Mouse (Mus musculus) heart, embryonic 16.5 days (tissue): ENCODE results near the gene Svop. TPM values are rescaled to one million over a fixed set of nuclear protein-coding genes. Genes with fewer than 3 reads are reported as not detected.
A peak's percentile ranks its signal among the peaks of the same experiment; 100 is the strongest.

Experiments
- ATAC-seq: fragments of 200-750 bp; cut with Nextera tagmentation; replicated peaks from 2 replicates; pipeline ENCODE4 v1.8.0; 2017; ENCODE audit warnings: moderate number of reproducible peaks; ENCODE audit not compliant: insufficient read depth, low FRiP score; ENCODE audit errors: extremely low read depth
- H3K27ac ChIP-seq: fragments of 300-500 bp; sonication (generic); 2 replicates; pipeline ENCODE4 v1.5.1; 2014; ENCODE audit warnings: mild to moderate bottlenecking, low read length, control low read depth, moderate library complexity
- H3K27me3 ChIP-seq: fragments of 300-500 bp; sonication (generic); 2 replicates; pipeline ENCODE4 v1.6.1; 2014; ENCODE audit warnings: low read length, mixed read lengths; ENCODE audit not compliant: control insufficient read depth, insufficient read depth
- H3K36me3 ChIP-seq: fragments of 300-500 bp; sonication (generic); 2 replicates; pipeline ENCODE4 v1.6.1; 2014; ENCODE audit not compliant: control insufficient read depth, insufficient read depth
- H3K4me1 ChIP-seq: fragments of 300-500 bp; sonication (generic); 2 replicates; pipeline ENCODE4 v1.6.1; 2014; ENCODE audit warnings: low read length, mixed read lengths; ENCODE audit not compliant: control insufficient read depth, insufficient read depth
- H3K4me2 ChIP-seq: fragments of 300-500 bp; sonication (generic); 2 replicates; pipeline ENCODE4 v1.6.1; 2014; ENCODE audit warnings: low read depth, mild to moderate bottlenecking, control low read depth, low read length
- H3K4me3 ChIP-seq: fragments of 300-500 bp; sonication (generic); 2 replicates; pipeline ENCODE4 v1.5.1; 2014; ENCODE audit warnings: mild to moderate bottlenecking, control low read depth, low read length
- H3K9ac ChIP-seq: fragments of 300-500 bp; sonication (generic); 2 replicates; pipeline ENCODE4 v1.6.1; 2014; ENCODE audit warnings: low read length, control low read depth
- H3K9me3 ChIP-seq: fragments of 300-500 bp; sonication (generic); replicated peaks from 2 replicates; pipeline ENCODE4 v1.6.1; 2016; ENCODE audit warnings: low read length; ENCODE audit not compliant: control insufficient read depth
- WGBS: fragments of 180-500 bp; shearing (Covaris S2); extraction: QIAGEN DNeasy Blood & Tissue Kit; methylation state at CpG from one replicate; pipeline ENCODE4 v1.1.7; 2014; 5-methylcytosine and 5-hydroxymethylcytosine counted together
- polyA plus RNA-seq: library from polyadenylated mRNA; unstranded; fragments of >200 nt; fragmentation: Nextera tagmentation; extraction: Ambion mirVana; gene quantifications from 2 replicates; pipeline ENCODE4 v1.2.1, GENCODE M21; 2015

Gene Svop
- polyA plus RNA-seq, 1 experiment from 2014 or later = 0.14 TPM

DNA sequence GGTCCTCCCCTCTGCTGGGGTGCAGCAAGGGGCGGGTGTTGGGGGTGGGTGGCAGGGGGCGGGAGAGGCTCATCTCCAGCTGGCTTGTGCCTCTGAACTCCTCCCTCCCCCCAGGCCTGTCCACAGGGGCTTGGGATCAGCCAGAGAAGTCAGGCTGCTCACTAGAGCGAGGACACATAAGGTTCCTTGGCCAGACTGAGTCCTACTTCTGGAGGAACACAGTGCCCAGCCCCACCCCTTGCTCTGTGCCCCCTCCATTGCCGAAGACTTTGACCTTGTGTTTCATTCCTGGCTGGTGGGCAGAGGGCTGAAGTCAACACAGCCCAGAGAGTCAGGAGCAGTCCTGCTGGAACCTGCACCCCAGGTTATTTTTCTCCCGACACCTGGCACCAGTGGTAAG, 87.8 kb downstream of the Svop start, which contains the start of gene Dao:
Gene Dao (plus strand): TSS at position 162 of the 400 bp plus-strand sequence.
- WGBS = 47% methylated on average over 5 of the region's 5 CpGs
- ATAC-seq = no peak
- no peaks in the 10 kb centered on the region for H3K9me3 ChIP-seq
- no peak within 1 kb of the TSS for H3K4me2 ChIP-seq
- no peaks in the 10 kb centered on the region for H3K4me1 ChIP-seq
- H3K27ac ChIP-seq = no peak within 1 kb of the TSS
- no peaks in the 10 kb centered on the region for H3K27me3 ChIP-seq
- H3K4me3 ChIP-seq = no peak within 1 kb of the TSS
- no peaks in the 10 kb centered on the region for H3K36me3 ChIP-seq
- H3K9ac ChIP-seq = no peak within 1 kb of the TSS

DNA sequence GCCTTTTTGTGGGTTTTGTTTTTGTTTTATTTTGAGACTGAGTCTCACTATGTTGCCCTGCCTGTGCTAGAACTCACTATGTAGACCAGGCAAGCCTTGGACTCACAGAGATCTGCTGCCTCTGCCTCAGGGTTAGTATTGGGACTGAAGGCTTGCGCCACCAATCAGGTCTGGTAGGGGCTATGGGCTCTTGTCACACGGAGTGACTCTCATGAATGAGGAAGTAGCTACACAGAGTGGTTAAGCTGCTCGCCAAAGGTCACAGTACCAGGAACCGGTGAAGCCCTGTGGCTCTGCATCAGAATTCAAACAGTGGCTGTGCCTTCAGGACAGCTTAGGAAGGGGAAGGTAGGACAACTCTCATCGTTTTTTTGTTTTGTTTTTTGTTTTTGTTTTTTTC, 92.0 kb downstream of the Svop start:
- H3K4me2 ChIP-seq = no peak overlapping the region
- H3K4me3 ChIP-seq = no peak overlapping the region
- no peaks in the 10 kb centered on the region for H3K36me3 ChIP-seq
- no peak overlapping the region for H3K9ac ChIP-seq
- ATAC-seq = no peak
- H3K27me3 ChIP-seq = no peaks in the 10 kb centered on the region
- H3K9me3 ChIP-seq = no peaks in the 10 kb centered on the region
- 49% methylated on average over 5 of the region's 5 CpGs for WGBS
- H3K27ac ChIP-seq = no peak overlapping the region
- H3K4me1 ChIP-seq = peaks cover 6% of the 10 kb centered on the region

DNA sequence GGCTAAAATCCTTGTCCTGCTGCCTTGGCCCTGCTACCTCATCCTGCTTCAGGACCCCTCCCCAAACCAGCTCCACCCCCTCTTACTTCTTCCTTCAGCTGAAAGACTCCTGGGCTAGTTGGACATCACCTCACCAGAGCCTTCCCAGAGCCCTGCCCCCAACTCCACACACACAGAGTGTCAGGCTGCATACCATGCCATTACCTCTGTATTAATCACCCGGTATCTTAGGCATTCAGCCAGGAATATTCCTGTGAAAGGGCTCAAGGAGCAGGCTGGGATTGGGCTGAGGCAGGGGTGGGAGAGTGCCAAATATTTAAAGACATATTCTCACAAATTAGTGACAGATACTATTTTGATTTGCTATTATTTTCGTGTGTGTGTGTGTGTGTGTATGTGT, 94.9 kb downstream of the Svop start:
- no peak overlapping the region for H3K27ac ChIP-seq
- H3K4me1 ChIP-seq = peaks cover 21% of the 10 kb centered on the region
- 40% methylated on average over 2 of the region's 2 CpGs for WGBS
- H3K27me3 ChIP-seq = no peaks in the 10 kb centered on the region
- H3K36me3 ChIP-seq = no peaks in the 10 kb centered on the region
- no peaks in the 10 kb centered on the region for H3K9me3 ChIP-seq
- no peak overlapping the region for H3K9ac ChIP-seq
- no peak for ATAC-seq
- no peak overlapping the region for H3K4me3 ChIP-seq
- H3K4me2 ChIP-seq = no peak overlapping the region

DNA sequence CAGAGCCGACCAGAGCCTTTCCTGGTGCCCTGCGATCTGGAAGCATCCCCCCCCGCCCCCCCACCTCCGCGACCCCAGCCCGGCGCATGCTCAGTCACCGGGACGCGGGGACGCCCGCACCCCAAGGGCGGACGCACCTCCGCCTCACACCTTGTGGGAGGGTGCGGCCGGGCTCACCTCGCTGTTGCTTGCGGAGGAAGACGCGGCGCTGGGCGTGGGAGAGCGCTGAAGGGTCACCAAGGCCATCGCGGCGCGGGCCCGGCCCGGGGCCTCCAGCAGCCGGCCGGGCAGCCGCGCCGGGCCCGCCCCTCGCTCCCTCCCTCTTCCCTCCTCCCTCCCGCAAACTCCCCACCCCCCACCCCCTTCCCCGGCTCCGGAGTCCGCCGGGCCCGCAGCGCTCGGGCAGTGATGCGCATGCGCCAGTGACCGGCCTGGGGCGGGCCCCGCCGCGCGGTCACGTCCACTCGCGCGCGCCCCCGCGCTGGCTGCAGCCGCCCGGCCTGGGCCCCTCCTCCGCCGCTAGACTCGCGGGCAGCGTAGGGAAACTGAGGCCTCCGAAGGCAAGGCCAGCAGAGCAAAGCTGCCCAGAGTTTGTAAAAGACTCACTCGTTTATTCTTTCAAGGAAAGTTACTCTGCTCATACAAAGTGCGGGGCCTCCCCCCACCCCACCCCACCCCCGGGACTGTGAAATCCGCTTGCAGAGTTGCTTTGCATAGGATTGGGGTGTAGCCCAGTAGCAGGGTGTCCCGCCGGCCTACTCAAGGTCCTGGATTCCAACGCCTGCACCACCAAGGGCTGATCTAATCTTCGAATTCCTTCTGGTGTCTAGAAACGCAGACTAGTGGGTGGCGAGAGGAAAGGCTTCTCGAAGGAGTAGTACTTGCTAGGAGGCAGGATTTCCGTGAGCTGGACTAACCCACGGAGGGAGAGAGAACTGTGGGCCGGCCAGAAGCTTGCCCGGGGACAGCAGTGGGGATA, 97.6 kb downstream of the Svop start, which contains the start of gene Ssh1:
Gene Ssh1 (minus strand): TSS at position 408 of the 979 bp plus-strand sequence.
- H3K9ac ChIP-seq = peak within 1 kb of the TSS; percentile 95
- no peaks in the 10 kb centered on the region for H3K9me3 ChIP-seq
- H3K27ac ChIP-seq = peak within 1 kb of the TSS; percentile 93
- peaks cover 6% of the 10 kb centered on the region for H3K36me3 ChIP-seq
- peaks cover 32% of the 10 kb centered on the region for H3K4me1 ChIP-seq
- H3K4me2 ChIP-seq = peak within 1 kb of the TSS; percentile 95
- H3K27me3 ChIP-seq = no peaks in the 10 kb centered on the region
- ATAC-seq = peak; percentile 83
- under 1% methylated on average over 70 of the region's 83 CpGs for WGBS
- H3K4me3 ChIP-seq = peak within 1 kb of the TSS; percentile 93

DNA sequence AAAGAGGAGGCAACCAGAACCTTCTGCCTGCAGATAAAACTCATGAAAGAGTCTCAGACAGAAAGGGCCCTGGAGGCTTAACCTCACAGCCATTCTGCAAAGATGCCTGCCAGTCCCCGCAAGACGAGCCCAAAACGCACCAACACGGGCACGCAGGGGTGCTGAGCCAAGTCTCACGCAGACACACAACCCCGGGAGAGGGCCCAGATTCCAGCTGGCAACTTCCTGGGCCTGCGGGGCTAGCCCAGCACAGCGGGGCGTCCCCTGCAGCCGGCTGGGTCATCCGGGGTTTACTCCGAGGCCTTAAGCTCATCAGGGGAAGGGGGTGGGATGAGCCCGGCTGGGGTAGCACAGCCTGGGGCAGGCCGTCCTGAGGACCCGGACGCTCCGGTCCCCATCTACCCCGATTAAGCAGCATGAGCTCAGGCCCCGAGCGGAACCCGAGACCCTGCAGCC, 98.3 kb downstream of the Svop start:
- H3K4me3 ChIP-seq = peak overlapping the region; percentile 93
- H3K4me2 ChIP-seq = peak overlapping the region; percentile 95
- H3K27me3 ChIP-seq = no peaks in the 10 kb centered on the region
- no peaks in the 10 kb centered on the region for H3K9me3 ChIP-seq
- peak; percentile 45 for ATAC-seq
- peaks cover 6% of the 10 kb centered on the region for H3K36me3 ChIP-seq
- H3K9ac ChIP-seq = peak overlapping the region; percentile 95
- peaks cover 32% of the 10 kb centered on the region for H3K4me1 ChIP-seq
- WGBS = under 1% methylated on average over 22 of the region's 22 CpGs
- peak overlapping the region; percentile 93 for H3K27ac ChIP-seq

DNA sequence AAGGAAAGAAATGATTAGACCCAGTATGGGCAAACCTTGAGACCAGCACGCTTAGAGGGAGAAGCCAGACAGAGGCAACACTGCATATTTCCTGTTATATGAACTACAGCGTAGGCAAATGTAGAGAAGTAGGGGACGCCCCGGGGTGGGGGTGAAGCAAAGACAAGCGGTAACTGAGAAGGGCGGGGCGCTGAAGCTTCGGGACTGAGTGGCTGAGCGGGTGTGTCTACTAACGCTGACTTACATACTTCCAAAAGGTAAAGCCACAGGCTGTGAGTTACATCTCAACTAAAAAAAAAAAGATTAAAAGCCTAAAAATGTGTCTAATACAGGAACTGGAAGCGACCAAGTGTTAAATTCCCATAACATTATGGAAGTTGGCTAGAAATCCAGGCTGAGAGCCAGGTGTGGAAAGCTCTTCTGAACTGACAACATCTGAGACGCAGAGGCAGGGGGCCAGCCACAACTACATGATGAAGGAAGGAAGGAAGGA, 99.0 kb downstream of the Svop start:
- H3K4me1 ChIP-seq = peaks cover 32% of the 10 kb centered on the region
- H3K9me3 ChIP-seq = no peaks in the 10 kb centered on the region
- peak overlapping the region; percentile 95 for H3K9ac ChIP-seq
- H3K27ac ChIP-seq = peak overlapping the region; percentile 93
- 11% methylated on average over 12 of the region's 12 CpGs for WGBS
- H3K4me2 ChIP-seq = peak overlapping the region; percentile 95
- peaks cover 6% of the 10 kb centered on the region for H3K36me3 ChIP-seq
- peak overlapping the region; percentile 93 for H3K4me3 ChIP-seq
- ATAC-seq = no peak
- H3K27me3 ChIP-seq = no peaks in the 10 kb centered on the region

DNA sequence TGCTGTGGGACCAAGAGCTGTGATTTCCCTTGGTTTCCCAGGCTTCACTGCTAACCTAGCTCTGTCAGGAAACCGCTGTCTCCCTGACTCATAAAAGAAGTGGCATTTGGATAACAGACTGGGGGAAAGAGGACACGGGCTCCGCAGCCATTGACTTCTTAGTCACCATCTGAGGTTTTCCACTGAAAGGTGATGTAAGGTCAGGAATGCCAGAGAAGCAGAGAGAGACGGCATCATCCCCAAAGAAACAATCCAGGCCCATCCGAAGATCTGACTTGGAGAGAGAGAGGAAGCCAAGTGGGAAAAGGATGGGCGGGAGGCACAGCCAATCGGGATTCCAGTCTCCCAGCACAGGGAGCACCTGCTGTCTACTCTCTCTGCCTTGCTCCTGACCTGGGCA, 100.2 kb downstream of the Svop start:
- Histone ChIP-seq H3K36me3 (peaks cover 6% of the 10 kb centered on the region), H3K4me1 (peaks cover 35% of the 10 kb centered on the region), H3K9ac (no peak overlapping the region), H3K27me3 (no peaks in the 10 kb centered on the region), H3K4me2 (no peak overlapping the region), H3K27ac (no peak overlapping the region), H3K4me3 (no peak overlapping the region), H3K9me3 (no peaks in the 10 kb centered on the region)
- no peak for ATAC-seq
- WGBS = 52% methylated on average over 7 of the region's 7 CpGs

DNA sequence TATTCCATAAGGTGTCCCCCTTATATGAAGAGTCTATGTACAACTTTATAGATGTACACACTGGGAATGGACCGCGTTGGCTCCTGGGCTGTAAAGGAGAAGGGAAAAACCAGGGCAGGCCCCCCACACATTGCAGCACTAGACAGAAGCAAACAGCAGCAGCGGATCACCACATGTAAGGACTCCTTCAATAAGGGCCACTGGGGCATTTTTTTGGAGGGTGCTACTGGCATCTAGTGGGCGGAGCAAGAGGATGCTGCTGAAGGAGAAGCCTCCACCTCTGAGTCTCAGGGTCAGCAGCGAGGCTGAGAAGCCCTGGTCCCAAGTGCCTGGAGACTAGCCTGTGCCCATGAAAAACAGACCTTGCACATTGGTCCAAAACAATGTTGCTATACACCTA, 100.8 kb downstream of the Svop start:
- no peak overlapping the region for H3K9ac ChIP-seq
- H3K4me1 ChIP-seq = peaks cover 40% of the 10 kb centered on the region

DNA sequence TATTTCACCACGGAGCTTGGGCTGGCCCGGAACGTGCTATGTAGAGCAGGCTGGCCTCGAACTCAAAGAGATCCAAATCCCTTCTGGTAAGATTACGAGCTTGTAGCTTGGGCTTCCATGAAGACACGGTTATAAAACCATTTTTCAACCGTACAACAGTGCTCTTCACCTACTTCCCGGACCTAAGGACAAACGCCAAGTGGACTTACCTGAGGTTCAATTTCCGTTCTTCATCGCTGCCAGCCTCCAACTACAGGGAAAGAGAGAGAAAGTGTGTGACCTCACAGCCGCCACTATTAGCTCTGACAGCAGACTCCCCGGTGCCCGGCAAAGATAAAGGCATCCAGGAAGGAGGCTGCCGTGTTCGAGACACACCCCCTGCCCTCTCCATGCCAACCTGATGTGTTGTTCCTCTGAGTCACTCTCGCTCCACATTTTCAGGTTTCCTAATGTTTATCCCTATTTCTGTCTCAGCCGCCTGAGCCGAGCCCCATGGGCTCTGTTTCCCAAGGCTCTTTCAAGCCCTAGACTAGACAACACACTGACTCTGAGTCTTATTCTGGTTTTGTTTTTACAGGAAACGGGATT, 101.8 kb downstream of the Svop start:
- Histone ChIP-seq H3K4me2 (no peak overlapping the region), H3K9me3 (no peaks in the 10 kb centered on the region), H3K9ac (no peak overlapping the region), H3K4me1 (peaks cover 44% of the 10 kb centered on the region), H3K4me3 (no peak overlapping the region), H3K27me3 (no peaks in the 10 kb centered on the region), H3K36me3 (peaks cover 6% of the 10 kb centered on the region), H3K27ac (no peak overlapping the region)
- WGBS = 58% methylated on average over 20 of the region's 20 CpGs
- ATAC-seq = no peak

More for the DNA sequence above, 100.8 kb downstream of the Svop start:
- Histone ChIP-seq H3K27ac (no peak overlapping the region), H3K9me3 (no peaks in the 10 kb centered on the region), H3K36me3 (peaks cover 6% of the 10 kb centered on the region), H3K27me3 (no peaks in the 10 kb centered on the region), H3K4me2 (no peak overlapping the region), H3K4me3 (no peak overlapping the region)
- ATAC-seq = no peak
- WGBS = 87% methylated on average over 5 of the region's 5 CpGs
